Mouse (Mus musculus) heart, embryonic 10.5 days (tissue): ENCODE measurements around the gene Cdc25b. TPM values are rescaled to one million over a fixed set of nuclear protein-coding genes. Genes with fewer than 3 reads are reported as not detected.

ENCODE experiments used
- DNase-seq: peaks from one replicate; pipeline ENCODE4 v3.0.0-alpha.2; 2017; ENCODE audit warnings: low spot score
- H3K27ac ChIP-seq: fragments of 300-500 bp; sonication (generic); 2 replicates; pipeline ENCODE4 v1.5.1; 2016; ENCODE audit warnings: mild to moderate bottlenecking
- H3K27me3 ChIP-seq: fragments of 300-500 bp; sonication (generic); 2 replicates; pipeline ENCODE4 v1.6.1; 2016; ENCODE audit warnings: mild to moderate bottlenecking; ENCODE audit not compliant: poor library complexity, insufficient read depth, severe bottlenecking
- H3K36me3 ChIP-seq: fragments of 300-500 bp; sonication (generic); 2 replicates; pipeline ENCODE4 v1.6.1; 2016; ENCODE audit warnings: mild to moderate bottlenecking, moderate library complexity
- H3K4me1 ChIP-seq: fragments of 300-500 bp; sonication (generic); 2 replicates; pipeline ENCODE4 v1.6.1; 2016; ENCODE audit warnings: mild to moderate bottlenecking
- H3K4me3 ChIP-seq: fragments of 300-500 bp; sonication (generic); 2 replicates; pipeline ENCODE4 v1.5.1; 2016; ENCODE audit warnings: mild to moderate bottlenecking, moderate library complexity
- H3K9me3 ChIP-seq: fragments of 300-500 bp; sonication (generic); 2 replicates; pipeline ENCODE4 v1.6.1; 2016; ENCODE audit warnings: mild to moderate bottlenecking, moderate library complexity
- WGBS: fragments of 180-500 bp; shearing (Covaris S2); methylation state at CpG from one replicate; pipeline ENCODE4 v1.1.7; 2016; 5-methylcytosine and 5-hydroxymethylcytosine counted together
- polyA plus RNA-seq: library from polyadenylated mRNA; unstranded; fragments of >200 nt; fragmentation: Nextera tagmentation; extraction: Ambion mirVana; gene quantifications from 2 replicates; pipeline ENCODE4 v1.2.1, GENCODE M21; 2016

Cdc25b gene
- polyA plus RNA-seq, 1 experiment from 2014 or later: 27.8 TPM

DNA sequence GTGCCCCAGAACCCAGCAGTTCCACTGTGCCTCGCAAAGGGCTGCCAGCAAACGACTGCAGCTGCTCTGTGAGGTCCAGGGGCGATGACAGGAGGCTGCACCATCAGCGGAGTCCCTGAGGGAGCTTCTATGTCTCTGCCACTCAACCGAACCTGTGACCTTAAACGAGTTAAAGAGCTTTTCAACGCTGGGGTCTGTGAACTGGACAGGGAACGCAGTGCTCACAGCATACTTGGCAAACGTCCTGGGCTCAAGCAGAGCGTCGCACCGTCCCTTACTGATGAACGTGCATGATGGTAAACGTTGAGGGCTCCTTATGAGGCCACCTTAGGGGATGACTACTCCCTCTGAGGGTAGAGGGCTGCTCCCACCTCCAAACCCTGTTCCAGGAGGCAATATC is 406 bp upstream of the Cdc25b start:
- Histone ChIP-seq H3K9me3 (no peaks in the 10 kb centered on the region), H3K27me3 (0 out of 2 replicates have a peak, but pooled peaks cover 4% of the 10 kb centered on the region), H3K27ac (peak overlapping the region; percentile 89), H3K36me3 (peaks cover 10% of the 10 kb centered on the region), H3K4me1 (peaks cover 38% of the 10 kb centered on the region), H3K4me3 (peak overlapping the region; percentile 72)
- WGBS: 1% methylated on average over 14 of the region's 14 CpGs
- peak; percentile 89 for DNase-seq

DNA sequence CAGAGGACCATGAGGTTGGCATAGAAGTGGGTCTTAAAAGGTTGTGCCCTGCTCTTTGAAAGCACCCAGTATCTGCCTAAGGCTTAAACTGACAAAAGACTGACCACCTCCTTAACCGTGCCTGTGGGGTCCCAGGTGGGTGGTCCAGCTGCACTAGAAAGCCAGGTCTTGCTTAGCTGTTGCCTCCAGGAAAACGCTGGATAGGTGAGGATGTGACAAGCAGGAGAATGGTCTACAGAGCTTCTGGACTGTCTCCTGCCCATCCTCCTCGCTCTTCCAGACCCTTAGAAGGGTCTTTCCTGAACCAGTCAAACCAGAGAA is 813 bp downstream of the Cdc25b start:
- peak overlapping the region; percentile 89 for H3K27ac ChIP-seq
- WGBS: 25% methylated on average over 3 of the region's 3 CpGs
- H3K4me1 ChIP-seq: peaks cover 38% of the 10 kb centered on the region
- peaks cover 19% of the 10 kb centered on the region for H3K36me3 ChIP-seq
- H3K9me3 ChIP-seq: no peaks in the 10 kb centered on the region
- DNase-seq: no peak
- peak overlapping the region; percentile 72 for H3K4me3 ChIP-seq
- 0 out of 2 replicates have a peak, but pooled peaks cover 4% of the 10 kb centered on the region for H3K27me3 ChIP-seq

- WGBS: 88% methylated on average over 5 of the region's 5 CpGs
- H3K36me3 ChIP-seq: peaks cover 27% of the 10 kb centered on the region
- H3K4me1 ChIP-seq: peaks cover 38% of the 10 kb centered on the region
- H3K4me3 ChIP-seq: peak overlapping the region; percentile 72; the same call in 1 of the 2 replicates
- no peaks in the 10 kb centered on the region for H3K9me3 ChIP-seq
- H3K27ac ChIP-seq: no peak overlapping the region
- H3K27me3 ChIP-seq: 0 out of 2 replicates have a peak, but pooled peaks cover 3% of the 10 kb centered on the region
- no peak for DNase-seq
Measured at GRCm38 (mm10) chr2:131188311-131188710, 1.6 kb downstream of the Cdc25b start.

GRCm38 (mm10) chr2:131189521-131190309 is 3.0 kb downstream of the Cdc25b start:
- Histone ChIP-seq H3K36me3 (peaks cover 41% of the 10 kb centered on the region), H3K27me3 (no peaks in the 10 kb centered on the region), H3K27ac (peak overlapping the region; percentile 69; the same call in 1 of the 2 replicates), H3K9me3 (no peaks in the 10 kb centered on the region), H3K4me3 (no peak overlapping the region), H3K4me1 (peaks cover 38% of the 10 kb centered on the region)
- DNase-seq: no peak
- whole genome bisulfite sequencing: 50% methylated on average over 5 of the region's 5 CpGs

GRCm38 (mm10) chr2:131190344-131191004 is 3.7 kb downstream of the Cdc25b start:
- no peaks in the 10 kb centered on the region for H3K9me3 ChIP-seq
- DNase-seq: no peak
- peaks cover 38% of the 10 kb centered on the region for H3K4me1 ChIP-seq
- peaks cover 48% of the 10 kb centered on the region for H3K36me3 ChIP-seq
- 0 out of 2 replicates have a peak overlapping the region, but pooled peaks have one; percentile 69 for H3K27ac ChIP-seq
- H3K4me3 ChIP-seq: no peak overlapping the region
- WGBS: 48% methylated on average over 10 of the region's 10 CpGs
- H3K27me3 ChIP-seq: no peaks in the 10 kb centered on the region

DNA sequence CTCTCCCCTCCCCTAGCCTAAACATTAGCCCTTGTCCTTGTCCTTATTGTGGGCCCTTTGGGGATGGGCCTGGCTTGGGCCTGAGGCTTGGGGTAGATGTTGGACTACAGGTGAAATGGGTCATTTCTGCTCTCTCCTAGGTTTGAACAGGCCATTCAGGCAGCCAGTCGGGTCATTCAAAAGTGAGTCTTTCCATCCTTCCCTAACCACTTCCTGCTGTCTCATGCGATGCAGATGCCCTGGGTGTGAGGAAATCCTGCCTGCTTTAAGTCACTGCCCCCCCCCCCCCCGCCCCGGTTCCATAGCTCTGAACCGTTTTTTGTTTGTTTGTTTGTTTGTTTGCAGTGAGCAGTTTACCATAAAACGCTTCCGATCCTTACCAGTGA is 4.2 kb downstream of the Cdc25b start:
- Histone ChIP-seq H3K27me3 (no peaks in the 10 kb centered on the region), H3K9me3 (no peaks in the 10 kb centered on the region), H3K36me3 (peaks cover 54% of the 10 kb centered on the region), H3K4me3 (no peak overlapping the region), H3K4me1 (peaks cover 33% of the 10 kb centered on the region), H3K27ac (0 out of 2 replicates have a peak overlapping the region, but pooled peaks have one; percentile 69)
- DNase-seq: no peak
- 85% methylated on average over 7 of the region's 7 CpGs for WGBS

DNA sequence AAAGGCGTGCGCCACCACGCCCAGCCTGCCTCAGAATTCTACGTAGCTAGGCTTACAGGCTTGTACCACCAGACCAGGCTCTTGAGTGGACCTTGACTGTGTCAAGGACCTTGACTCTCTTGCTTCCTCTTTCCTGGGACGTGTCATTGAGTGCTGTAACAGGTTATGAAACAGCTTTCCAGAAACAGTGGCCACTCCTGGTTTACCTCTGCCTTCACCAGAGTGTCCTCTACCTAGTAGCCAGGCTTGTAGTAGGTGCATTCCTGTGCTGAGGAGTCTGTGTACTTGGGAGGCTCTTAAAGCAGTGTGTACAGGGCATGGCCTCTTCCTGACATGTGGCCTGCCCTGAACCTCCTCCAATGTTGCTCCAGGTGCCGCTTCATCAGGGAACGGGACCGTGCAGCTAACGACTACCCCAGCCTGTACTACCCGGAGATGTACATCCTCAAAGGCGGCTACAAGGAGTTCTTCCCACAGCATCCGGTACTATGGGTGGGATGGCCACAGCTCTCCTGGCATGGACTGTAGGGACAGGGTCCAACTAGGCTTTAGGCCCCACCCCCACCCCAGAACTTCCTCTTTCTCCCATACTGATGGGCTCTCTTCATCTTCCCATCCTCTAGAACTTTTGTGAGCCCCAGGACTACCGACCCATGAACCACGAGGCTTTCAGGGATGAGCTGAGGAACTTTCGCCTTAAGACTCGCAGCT is 10.0 kb downstream of the Cdc25b start:
- Histone ChIP-seq H3K9me3 (no peaks in the 10 kb centered on the region), H3K27me3 (no peaks in the 10 kb centered on the region), H3K36me3 (peaks cover 64% of the 10 kb centered on the region), H3K4me3 (no peak overlapping the region), H3K27ac (no peak overlapping the region), H3K4me1 (no peaks in the 10 kb centered on the region)
- WGBS: 91% methylated on average over 16 of the region's 16 CpGs
- no peak for DNase-seq

DNA sequence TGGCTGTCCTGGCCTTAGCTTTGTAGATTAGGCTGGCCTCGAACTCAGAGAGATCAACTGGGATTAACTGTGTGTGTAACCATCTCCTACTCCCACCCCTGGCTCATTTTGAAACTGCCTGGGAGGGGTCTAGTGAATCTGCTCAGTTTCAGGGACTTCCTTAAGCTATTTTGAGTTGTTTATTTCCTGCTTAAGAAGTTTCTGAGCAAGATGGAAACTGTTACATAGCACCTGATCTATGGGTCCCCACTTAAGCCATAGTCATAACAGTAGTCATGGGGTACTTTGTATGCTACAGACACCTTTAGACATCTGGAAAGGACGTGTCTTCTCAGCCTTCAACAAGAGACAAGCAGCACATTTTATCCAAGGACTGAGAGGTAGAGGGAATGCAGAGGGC is 14.0 kb downstream of the Cdc25b start:
- no peaks in the 10 kb centered on the region for H3K9me3 ChIP-seq
- DNase-seq: no peak
- H3K4me3 ChIP-seq: no peak overlapping the region
- WGBS: 80% methylated on average over 2 of the region's 2 CpGs
- peaks cover 28% of the 10 kb centered on the region for H3K36me3 ChIP-seq
- H3K4me1 ChIP-seq: peaks cover 13% of the 10 kb centered on the region
- H3K27ac ChIP-seq: no peak overlapping the region
- H3K27me3 ChIP-seq: no peaks in the 10 kb centered on the region

- Histone ChIP-seq H3K27ac (peak overlapping the region; percentile 17; the same call in 1 of the 2 replicates), H3K4me3 (no peak overlapping the region), H3K27me3 (no peaks in the 10 kb centered on the region), H3K9me3 (no peaks in the 10 kb centered on the region), H3K36me3 (peaks cover 22% of the 10 kb centered on the region), H3K4me1 (peaks cover 14% of the 10 kb centered on the region)
- WGBS: 89% methylated on average over 3 of the region's 3 CpGs
- no peak for DNase-seq
Measured at GRCm38 (mm10) chr2:131201262-131201661, 14.5 kb downstream of the Cdc25b start.

GRCm38 (mm10) chr2:131203816-131204409 is 17.2 kb downstream of the Cdc25b start:
- peaks cover 14% of the 10 kb centered on the region for H3K4me1 ChIP-seq
- 83% methylated on average over 6 of the region's 6 CpGs for WGBS
- H3K36me3 ChIP-seq: peaks cover 3% of the 10 kb centered on the region; the same call in 1 of the 2 replicates
- H3K27me3 ChIP-seq: no peaks in the 10 kb centered on the region
- no peaks in the 10 kb centered on the region for H3K9me3 ChIP-seq
- DNase-seq: no peak
- no peak overlapping the region for H3K27ac ChIP-seq
- H3K4me3 ChIP-seq: no peak overlapping the region

DNA sequence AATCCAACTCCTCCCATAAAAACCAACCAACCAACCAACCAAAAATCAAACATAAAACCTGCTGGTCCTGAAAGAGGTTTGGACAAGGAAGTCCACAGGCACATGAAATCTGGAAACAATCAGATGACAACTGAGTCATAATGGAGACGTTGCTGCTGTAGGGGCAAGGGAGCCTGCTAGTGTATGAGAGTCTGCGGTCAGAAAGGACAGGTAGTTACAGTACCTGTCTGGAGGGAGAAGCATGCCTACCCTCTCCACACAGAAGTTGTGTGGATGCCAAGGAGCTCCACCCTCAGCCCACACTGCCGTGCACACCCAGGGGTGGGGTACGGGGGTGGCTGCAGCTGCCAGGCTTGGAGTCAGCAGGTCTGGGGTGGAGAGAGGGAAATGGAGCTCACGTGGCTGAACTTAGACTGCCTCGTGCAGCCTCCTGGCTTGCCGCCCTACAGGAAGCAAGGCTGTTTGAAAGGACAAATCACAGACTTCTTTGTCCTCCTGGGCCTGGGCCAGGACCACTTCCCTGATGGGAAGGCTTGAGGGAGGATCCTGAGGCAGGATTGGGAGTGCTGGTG is 17.7 kb downstream of the Cdc25b start:
- DNase-seq: no peak
- peaks cover 3% of the 10 kb centered on the region; the same call in 1 of the 2 replicates for H3K36me3 ChIP-seq
- H3K4me1 ChIP-seq: peaks cover 19% of the 10 kb centered on the region
- H3K27ac ChIP-seq: peak overlapping the region; percentile 49
- no peak overlapping the region for H3K4me3 ChIP-seq
- H3K9me3 ChIP-seq: no peaks in the 10 kb centered on the region
- no peaks in the 10 kb centered on the region for H3K27me3 ChIP-seq
- 55% methylated on average over 7 of the region's 7 CpGs for WGBS

GRCm38 (mm10) chr2:131205521-131206182 is 18.9 kb downstream of the Cdc25b start:
- DNase-seq: peak; percentile 92
- WGBS: 60% methylated on average over 8 of the region's 8 CpGs
- no peaks in the 10 kb centered on the region for H3K27me3 ChIP-seq
- H3K4me3 ChIP-seq: no peak overlapping the region
- no peaks in the 10 kb centered on the region for H3K36me3 ChIP-seq
- H3K27ac ChIP-seq: peak overlapping the region; percentile 45; the same call in 1 of the 2 replicates
- H3K4me1 ChIP-seq: peaks cover 25% of the 10 kb centered on the region
- H3K9me3 ChIP-seq: no peaks in the 10 kb centered on the region
